Mouse (Mus musculus): Measurements from ENCODE around the gene Ppp2r5a. TPM values are rescaled to one million over a fixed set of nuclear protein-coding genes. Genes with fewer than 3 reads are reported as not detected.

Gene Ppp2r5a
- polyA plus RNA-seq, 1 experiment from 2014 or later: 34.6 TPM

DNA sequence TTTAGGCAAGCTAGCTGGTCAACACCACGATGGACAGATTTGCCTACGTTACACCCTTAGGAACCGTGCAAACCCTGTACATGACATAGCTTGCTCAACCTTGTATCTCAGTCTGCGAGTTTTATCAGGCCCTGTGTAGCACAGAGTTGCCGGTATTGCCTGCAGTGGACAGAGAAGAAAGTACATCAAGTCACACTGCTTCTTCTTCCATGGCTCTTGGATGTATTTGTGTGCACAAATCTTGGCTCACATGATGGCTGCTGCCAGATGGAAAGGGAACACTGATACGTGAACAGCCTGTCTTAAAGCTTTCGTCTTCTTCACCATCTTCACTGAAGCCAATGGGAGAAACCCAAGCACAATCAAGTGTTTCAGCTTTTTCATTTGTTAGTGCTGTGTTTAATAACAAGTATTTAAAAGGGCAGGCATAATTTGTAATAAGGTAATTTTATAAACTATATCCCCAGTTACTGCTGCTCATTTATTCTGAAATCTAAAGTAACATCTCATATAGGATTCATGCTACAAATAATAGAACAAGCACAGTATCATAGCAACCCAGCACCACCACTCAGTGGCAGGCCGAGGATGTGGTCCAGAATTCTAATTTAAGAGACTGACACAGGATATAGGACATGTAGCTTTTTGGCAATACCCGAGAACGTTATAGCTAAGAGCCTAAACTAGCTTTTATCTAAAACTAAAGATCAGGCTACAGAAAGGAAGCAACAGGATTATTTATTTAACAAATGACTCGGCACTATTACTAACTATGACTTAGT, 20.9 kb downstream of the Ppp2r5a start:
- H3K36me3 ChIP-seq (ENCODE audit: control insufficient read depth, insufficient read depth, low read length): no peaks in the 10 kb centered on the region
- no peaks in the 10 kb centered on the region for H3K9me3 ChIP-seq (ENCODE audit: control insufficient read depth, low read length)
- no peak overlapping the region for H3K4me2 ChIP-seq (ENCODE audit: low read depth, low read length)
- ATAC-seq (ENCODE audit: low read depth) (no peak), DNase-seq (ENCODE audit: low spot score) (no peak)
- 84% methylated on average over 11 of the region's 11 CpGs for WGBS
- H3K27ac ChIP-seq (replicated peaks; ENCODE audit: low read depth, low read length): no peak overlapping the region
- no peaks in the 10 kb centered on the region for H3K4me1 ChIP-seq (ENCODE audit: control insufficient read depth, insufficient read depth, low read length)
- H3K9ac ChIP-seq (ENCODE audit: low read depth, low read length): no peak overlapping the region
- H3K27me3 ChIP-seq (replicated peaks; ENCODE audit: control insufficient read depth, insufficient read depth, low read length): no peaks in the 10 kb centered on the region
- no peak overlapping the region for H3K4me3 ChIP-seq (ENCODE audit: low read depth, low read length)

DNA sequence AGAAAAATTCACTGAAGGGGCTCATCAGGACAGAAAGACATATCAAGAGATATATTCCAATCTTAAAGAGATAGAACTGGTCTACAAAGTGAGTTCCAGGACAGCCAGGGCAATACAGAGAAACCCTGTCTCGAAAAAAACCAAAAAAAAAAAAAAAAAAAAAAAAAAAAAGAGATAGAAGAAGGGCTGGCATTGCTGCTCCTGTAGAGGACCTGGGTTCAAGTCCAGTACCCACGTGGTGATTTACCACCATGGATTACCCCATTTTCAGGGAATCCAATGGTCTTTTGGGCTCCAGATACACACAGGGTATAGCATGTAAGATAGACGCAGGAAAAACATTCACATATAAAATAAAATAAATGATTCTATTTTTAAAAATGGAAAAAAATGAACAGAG, 22.2 kb downstream of the Ppp2r5a start:
- Histone ChIP-seq H3K4me3 (ENCODE audit: low read depth, low read length) (no peak overlapping the region), H3K27me3 (replicated peaks; ENCODE audit: control insufficient read depth, insufficient read depth, low read length) (no peaks in the 10 kb centered on the region), H3K4me2 (ENCODE audit: low read depth, low read length) (no peak overlapping the region), H3K9me3 (ENCODE audit: control insufficient read depth, low read length) (no peaks in the 10 kb centered on the region), H3K9ac (ENCODE audit: low read depth, low read length) (no peak overlapping the region), H3K27ac (replicated peaks; ENCODE audit: low read depth, low read length) (no peak overlapping the region), H3K36me3 (ENCODE audit: control insufficient read depth, insufficient read depth, low read length) (no peaks in the 10 kb centered on the region), H3K4me1 (ENCODE audit: control insufficient read depth, insufficient read depth, low read length) (no peaks in the 10 kb centered on the region)
- ATAC-seq (ENCODE audit: low read depth) (no peak), DNase-seq (ENCODE audit: low spot score) (no peak)
- WGBS: 93% methylated on average over 3 of the region's 3 CpGs

DNA sequence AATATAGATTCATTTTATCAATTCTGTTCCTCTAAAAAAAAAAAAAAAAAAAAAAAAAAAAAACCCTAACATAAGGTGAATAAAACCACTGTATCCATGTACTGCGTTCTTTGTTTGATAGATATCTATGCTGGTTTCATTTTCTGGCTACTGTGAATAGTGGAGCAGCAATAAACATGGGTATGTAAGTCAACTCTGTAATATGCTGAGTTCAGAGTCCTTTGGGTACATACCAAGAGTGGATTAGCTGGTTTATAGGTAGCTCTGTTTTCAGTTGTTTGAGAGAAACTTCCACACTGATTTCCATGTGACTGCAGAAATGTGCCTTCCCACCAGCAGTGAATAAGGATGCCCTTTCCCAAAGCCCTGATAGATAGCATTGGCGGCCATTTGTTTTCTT, 25.0 kb downstream of the Ppp2r5a start:
- no peaks in the 10 kb centered on the region for H3K36me3 ChIP-seq (ENCODE audit: control insufficient read depth, insufficient read depth, low read length)
- H3K4me2 ChIP-seq (ENCODE audit: low read depth, low read length): no peak overlapping the region
- ATAC-seq (ENCODE audit: low read depth): no peak
- H3K27me3 ChIP-seq (replicated peaks; ENCODE audit: control insufficient read depth, insufficient read depth, low read length): no peaks in the 10 kb centered on the region
- no peak overlapping the region for H3K9ac ChIP-seq (ENCODE audit: low read depth, low read length)
- 96% methylated on average over 2 of the region's 2 CpGs for WGBS
- no peak overlapping the region for H3K4me3 ChIP-seq (ENCODE audit: low read depth, low read length)
- no peaks in the 10 kb centered on the region for H3K4me1 ChIP-seq (ENCODE audit: control insufficient read depth, insufficient read depth, low read length)
- no peaks in the 10 kb centered on the region for H3K9me3 ChIP-seq (ENCODE audit: control insufficient read depth, low read length)
- H3K27ac ChIP-seq (replicated peaks; ENCODE audit: low read depth, low read length): no peak overlapping the region
- no peak for DNase-seq (ENCODE audit: low spot score)

DNA sequence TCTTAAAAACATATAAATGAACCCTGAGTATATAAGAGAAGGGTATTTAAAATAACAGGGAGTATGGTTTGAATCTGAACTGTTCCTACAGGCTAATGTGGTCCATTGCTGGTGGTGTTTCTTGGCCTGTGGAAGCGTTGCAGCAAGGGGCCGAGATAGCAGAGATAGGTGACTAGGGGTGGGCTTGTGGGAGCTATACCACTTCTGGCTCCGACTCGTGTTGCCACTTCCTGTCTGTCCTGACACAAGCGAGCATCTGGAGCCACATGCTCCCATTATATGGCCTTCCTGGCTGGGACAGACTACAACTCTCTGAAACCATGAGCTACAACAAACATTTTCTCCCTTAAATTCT, 27.5 kb downstream of the Ppp2r5a start:
- Histone ChIP-seq H3K27ac (replicated peaks; ENCODE audit: low read depth, low read length) (no peak overlapping the region), H3K27me3 (replicated peaks; ENCODE audit: control insufficient read depth, insufficient read depth, low read length) (no peaks in the 10 kb centered on the region), H3K36me3 (ENCODE audit: control insufficient read depth, insufficient read depth, low read length) (peaks cover 12% of the 10 kb centered on the region), H3K4me3 (ENCODE audit: low read depth, low read length) (no peak overlapping the region), H3K9ac (ENCODE audit: low read depth, low read length) (no peak overlapping the region), H3K9me3 (ENCODE audit: control insufficient read depth, low read length) (no peaks in the 10 kb centered on the region), H3K4me2 (ENCODE audit: low read depth, low read length) (no peak overlapping the region), H3K4me1 (ENCODE audit: control insufficient read depth, insufficient read depth, low read length) (no peaks in the 10 kb centered on the region)
- DNase-seq (ENCODE audit: low spot score): no peak
- 84% methylated on average over 5 of the region's 5 CpGs for WGBS
- ATAC-seq (ENCODE audit: low read depth): no peak

DNA sequence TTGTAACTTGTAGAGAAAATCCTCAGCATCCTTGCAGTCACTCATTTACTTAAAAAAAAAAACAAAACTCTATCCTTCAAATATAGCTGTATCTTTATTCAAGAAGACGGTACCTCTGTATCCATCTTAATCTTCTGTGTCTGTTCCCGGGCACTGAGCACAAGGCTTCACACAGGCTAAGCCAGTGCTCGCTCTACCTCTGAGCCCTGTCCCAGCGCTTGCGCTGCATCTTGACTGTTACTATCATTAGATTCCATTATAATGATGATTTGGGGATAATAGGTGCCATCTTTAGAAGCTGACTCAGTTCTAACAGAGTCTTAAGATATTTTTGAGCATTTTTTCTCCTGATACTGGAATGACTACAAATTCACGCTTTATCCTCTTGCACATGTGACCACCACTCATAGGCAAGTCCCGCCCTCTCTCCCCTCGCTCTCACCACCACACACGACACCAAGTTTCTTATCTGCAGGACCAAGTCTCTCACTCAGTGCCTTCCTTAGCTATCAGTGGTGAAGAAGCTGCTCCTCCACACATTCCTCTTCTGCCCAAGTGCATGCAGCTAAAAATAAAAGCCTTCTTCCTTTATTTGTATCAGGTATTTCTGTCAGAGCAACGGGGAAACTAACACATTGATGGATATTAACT, 28.0 kb downstream of the Ppp2r5a start:
- no peak overlapping the region for H3K4me3 ChIP-seq (ENCODE audit: low read depth, low read length)
- no peak overlapping the region for H3K27ac ChIP-seq (replicated peaks; ENCODE audit: low read depth, low read length)
- H3K4me1 ChIP-seq (ENCODE audit: control insufficient read depth, insufficient read depth, low read length): no peaks in the 10 kb centered on the region
- H3K9ac ChIP-seq (ENCODE audit: low read depth, low read length): no peak overlapping the region
- H3K36me3 ChIP-seq (ENCODE audit: control insufficient read depth, insufficient read depth, low read length): peaks cover 13% of the 10 kb centered on the region
- 90% methylated on average over 10 of the region's 10 CpGs for WGBS
- H3K4me2 ChIP-seq (ENCODE audit: low read depth, low read length): no peak overlapping the region
- no peaks in the 10 kb centered on the region for H3K9me3 ChIP-seq (ENCODE audit: control insufficient read depth, low read length)
- DNase-seq (ENCODE audit: low spot score) (no peak), ATAC-seq (ENCODE audit: low read depth) (no peak)
- no peaks in the 10 kb centered on the region for H3K27me3 ChIP-seq (replicated peaks; ENCODE audit: control insufficient read depth, insufficient read depth, low read length)

DNA sequence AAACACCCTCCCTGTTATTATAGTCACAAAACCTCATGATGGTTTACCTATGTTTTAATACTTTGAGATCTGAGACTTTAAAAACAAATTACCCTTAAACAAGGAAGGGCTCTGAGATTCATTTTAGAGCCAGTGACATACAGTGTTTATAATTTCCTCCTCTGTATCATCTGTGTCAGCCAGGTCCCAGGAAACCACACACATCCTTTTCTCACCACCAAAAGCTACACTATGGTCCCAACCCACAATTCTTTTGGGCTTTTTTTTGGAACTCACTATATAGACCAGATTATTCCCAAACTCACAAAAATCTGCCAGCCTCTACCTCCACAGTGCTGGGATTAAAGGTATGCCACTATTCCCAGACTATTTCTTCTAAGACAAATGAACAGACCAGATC, 33.9 kb downstream of the Ppp2r5a start:
- Histone ChIP-seq H3K27ac (replicated peaks; ENCODE audit: low read depth, low read length) (no peak overlapping the region), H3K4me2 (ENCODE audit: low read depth, low read length) (no peak overlapping the region), H3K9ac (ENCODE audit: low read depth, low read length) (no peak overlapping the region), H3K9me3 (ENCODE audit: control insufficient read depth, low read length) (no peaks in the 10 kb centered on the region), H3K36me3 (ENCODE audit: control insufficient read depth, insufficient read depth, low read length) (peaks cover 19% of the 10 kb centered on the region), H3K27me3 (replicated peaks; ENCODE audit: control insufficient read depth, insufficient read depth, low read length) (no peaks in the 10 kb centered on the region), H3K4me1 (ENCODE audit: control insufficient read depth, insufficient read depth, low read length) (no peaks in the 10 kb centered on the region), H3K4me3 (ENCODE audit: low read depth, low read length) (no peak overlapping the region)
- DNase-seq (ENCODE audit: low spot score) (no peak), ATAC-seq (ENCODE audit: low read depth) (no peak)

DNA sequence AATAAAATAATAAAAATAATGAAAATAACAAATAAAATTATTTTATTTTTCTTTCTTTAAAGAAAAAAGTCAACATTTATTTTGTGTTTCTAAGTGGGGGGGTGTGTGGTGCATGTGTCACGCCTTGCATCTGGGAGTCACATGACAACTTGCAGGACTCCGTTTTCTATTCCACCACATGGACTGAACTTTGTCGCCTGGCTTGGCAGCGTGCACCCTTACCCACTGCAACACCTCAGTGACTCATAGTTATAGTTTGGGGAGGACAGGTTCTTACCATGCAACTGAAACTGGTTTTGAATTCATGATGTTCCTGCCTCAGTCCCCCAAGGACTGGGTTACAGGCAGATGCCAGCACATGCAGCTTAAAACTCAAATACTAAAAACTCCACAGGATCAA, 34.9 kb downstream of the Ppp2r5a start:
- 83% methylated on average over 4 of the region's 4 CpGs for WGBS
- Histone ChIP-seq H3K27me3 (replicated peaks; ENCODE audit: control insufficient read depth, insufficient read depth, low read length) (no peaks in the 10 kb centered on the region), H3K36me3 (ENCODE audit: control insufficient read depth, insufficient read depth, low read length) (peaks cover 19% of the 10 kb centered on the region), H3K9ac (ENCODE audit: low read depth, low read length) (no peak overlapping the region), H3K9me3 (ENCODE audit: control insufficient read depth, low read length) (no peaks in the 10 kb centered on the region), H3K4me2 (ENCODE audit: low read depth, low read length) (no peak overlapping the region), H3K4me1 (ENCODE audit: control insufficient read depth, insufficient read depth, low read length) (no peaks in the 10 kb centered on the region), H3K4me3 (ENCODE audit: low read depth, low read length) (no peak overlapping the region), H3K27ac (replicated peaks; ENCODE audit: low read depth, low read length) (no peak overlapping the region)
- DNase-seq (ENCODE audit: low spot score) (no peak), ATAC-seq (ENCODE audit: low read depth) (no peak)

DNA sequence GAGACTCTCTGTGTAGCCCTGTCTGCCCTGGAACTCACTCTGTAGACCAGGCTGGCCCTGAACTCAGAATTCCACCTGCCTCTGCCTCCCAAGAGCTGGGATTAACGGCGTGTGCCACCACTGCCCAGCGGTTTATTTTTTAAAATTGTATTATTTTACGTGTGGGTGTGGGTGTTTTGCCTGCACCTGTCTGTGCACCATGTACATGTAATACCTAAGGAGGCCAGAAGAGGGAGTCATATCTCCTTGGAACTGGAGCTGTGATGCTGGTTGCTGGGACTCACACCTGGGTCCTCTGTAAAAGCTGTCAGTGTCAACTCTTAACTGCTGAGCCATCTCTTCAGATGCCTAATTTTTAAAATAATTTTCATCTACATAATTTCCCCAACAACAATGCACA, 38.6 kb downstream of the Ppp2r5a start:
- Histone ChIP-seq H3K36me3 (ENCODE audit: control insufficient read depth, insufficient read depth, low read length) (peaks cover 10% of the 10 kb centered on the region), H3K27ac (replicated peaks; ENCODE audit: low read depth, low read length) (no peak overlapping the region), H3K27me3 (replicated peaks; ENCODE audit: control insufficient read depth, insufficient read depth, low read length) (no peaks in the 10 kb centered on the region), H3K9me3 (ENCODE audit: control insufficient read depth, low read length) (no peaks in the 10 kb centered on the region), H3K4me2 (ENCODE audit: low read depth, low read length) (no peak overlapping the region), H3K9ac (ENCODE audit: low read depth, low read length) (no peak overlapping the region), H3K4me1 (ENCODE audit: control insufficient read depth, insufficient read depth, low read length) (no peaks in the 10 kb centered on the region), H3K4me3 (ENCODE audit: low read depth, low read length) (no peak overlapping the region)
- ATAC-seq (ENCODE audit: low read depth) (no peak), DNase-seq (ENCODE audit: low spot score) (no peak)
- 72% methylated on average over 4 of the region's 4 CpGs for WGBS

DNA sequence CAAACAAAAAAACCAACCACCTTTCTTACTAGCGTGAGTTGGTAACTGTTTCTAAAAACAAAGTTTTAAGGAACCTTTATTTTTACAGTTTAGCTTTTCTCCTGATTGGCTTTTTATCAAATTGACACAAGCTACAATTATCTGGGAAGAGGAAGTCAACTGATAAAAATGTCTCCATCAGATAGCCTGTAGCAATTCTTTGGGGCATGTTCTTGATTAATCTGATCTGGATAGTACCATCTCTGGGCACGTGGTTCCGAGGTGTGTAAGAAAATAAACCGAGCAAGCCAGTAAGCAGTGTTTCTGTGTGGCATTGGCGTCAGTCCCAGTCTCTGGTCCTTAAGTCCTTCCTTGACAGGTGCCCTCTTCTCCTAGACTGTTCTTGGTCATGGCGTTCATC, 40.7 kb downstream of the Ppp2r5a start:
- no peaks in the 10 kb centered on the region for H3K4me1 ChIP-seq (ENCODE audit: control insufficient read depth, insufficient read depth, low read length)
- H3K4me2 ChIP-seq (ENCODE audit: low read depth, low read length): no peak overlapping the region
- no peak overlapping the region for H3K4me3 ChIP-seq (ENCODE audit: low read depth, low read length)
- no peak for DNase-seq (ENCODE audit: low spot score)
- H3K9ac ChIP-seq (ENCODE audit: low read depth, low read length): no peak overlapping the region
- H3K27me3 ChIP-seq (replicated peaks; ENCODE audit: control insufficient read depth, insufficient read depth, low read length): no peaks in the 10 kb centered on the region
- H3K9me3 ChIP-seq (ENCODE audit: control insufficient read depth, low read length): no peaks in the 10 kb centered on the region
- no peak for ATAC-seq (ENCODE audit: low read depth)
- 84% methylated on average over 6 of the region's 6 CpGs for WGBS
- peaks cover 18% of the 10 kb centered on the region; the same call in 1 of the 2 replicates for H3K36me3 ChIP-seq (ENCODE audit: control insufficient read depth, insufficient read depth, low read length)
- no peak overlapping the region for H3K27ac ChIP-seq (replicated peaks; ENCODE audit: low read depth, low read length)
